Mouse (Mus musculus): ENCODE data around the gene Lrrc2. TPM values are rescaled to one million over a fixed set of nuclear protein-coding genes. Genes with fewer than 3 reads are reported as not detected.

Gene Lrrc2
- polyA plus RNA-seq, 1 experiment from 2014 or later: not detected

Small RNA genes within 50 kb of the gene (microRNA-seq; reads per million reads assigned to microRNA genes)
- gene Gm24269: not detected

Other genes starting within 250 kb of the Lrrc2 start
- 1.2 and 1.3 TPM in 2 replicates for gene Myl3, start 209.7 kb upstream of the Lrrc2 start, polyA plus RNA-seq (2016; fragmentation: Nextera tagmentation; extraction: Ambion mirVana)
- gene Pth1r, start 204.4 kb upstream of the Lrrc2 start, polyA plus RNA-seq (2016; fragmentation: Nextera tagmentation; extraction: Ambion mirVana): 32.8 and 35.7 TPM in 2 replicates
- not detected in 2 replicates for gene Prss42, start 153.4 kb upstream of the Lrrc2 start, polyA plus RNA-seq (2016; fragmentation: Nextera tagmentation; extraction: Ambion mirVana)
- not detected in 2 replicates for gene Prss44, start 137.6 kb upstream of the Lrrc2 start, polyA plus RNA-seq (2016; fragmentation: Nextera tagmentation; extraction: Ambion mirVana)
- not detected in 2 replicates for gene Prss43, start 124.9 kb upstream of the Lrrc2 start, polyA plus RNA-seq (2016; fragmentation: Nextera tagmentation; extraction: Ambion mirVana)
- gene Prss45, start 117.0 kb upstream of the Lrrc2 start, polyA plus RNA-seq (2016; fragmentation: Nextera tagmentation; extraction: Ambion mirVana): not detected in 2 replicates
- not detected in 2 replicates for gene Prss46, start 107.0 kb upstream of the Lrrc2 start, polyA plus RNA-seq (2016; fragmentation: Nextera tagmentation; extraction: Ambion mirVana)
- 0.21 TPM in 1 of 2 replicates, not detected in the other for gene Prss50, start 93.6 kb upstream of the Lrrc2 start, polyA plus RNA-seq (2016; fragmentation: Nextera tagmentation; extraction: Ambion mirVana)
- gene Als2cl, start 71.7 kb upstream of the Lrrc2 start, polyA plus RNA-seq (2016; fragmentation: Nextera tagmentation; extraction: Ambion mirVana): 0.88 and 1.3 TPM in 2 replicates
- 0.17 and 0.24 TPM in 2 replicates for gene Tmie, start 71.4 kb upstream of the Lrrc2 start, polyA plus RNA-seq (2016; fragmentation: Nextera tagmentation; extraction: Ambion mirVana)
- not detected in 2 replicates for gene Fam240a, start 34.7 kb upstream of the Lrrc2 start, polyA plus RNA-seq (2016; fragmentation: Nextera tagmentation; extraction: Ambion mirVana)
- gene Tdgf1, start 5.4 kb upstream of the Lrrc2 start, polyA plus RNA-seq (2016; fragmentation: Nextera tagmentation; extraction: Ambion mirVana): not detected in 2 replicates
- gene Rtp3, start 39.0 kb downstream of the Lrrc2 start, polyA plus RNA-seq (2016; fragmentation: Nextera tagmentation; extraction: Ambion mirVana): not detected in 2 replicates
- 1.1 and 1.8 TPM in 2 replicates for gene Ltf, start 67.7 kb downstream of the Lrrc2 start, polyA plus RNA-seq (2016; fragmentation: Nextera tagmentation; extraction: Ambion mirVana)
- gene Ccrl2, start 106.0 kb downstream of the Lrrc2 start, polyA plus RNA-seq (2016; fragmentation: Nextera tagmentation; extraction: Ambion mirVana): 1.3 and 1.5 TPM in 2 replicates
- 50.5 and 53.6 TPM in 2 replicates for gene Lrrfip2, start 166.0 kb downstream of the Lrrc2 start, polyA plus RNA-seq (2016; fragmentation: Nextera tagmentation; extraction: Ambion mirVana)